Mouse (Mus musculus) granulocyte monocyte progenitor cell, adult 5-6 weeks (primary cell): ENCODE measurements at regions not wholly inside any gene's neighbourhood (a gene's known extent, or its start where the extent isn't known, plus 50 kb on each side); places are given as distances from the start of the nearest gene placed in this dataset.
"Not testable (repeated sequence)": the region's sequence is repeated elsewhere in the genome, so short reads cannot be mapped to it uniquely, and the experiment has no call there.

Experiments used
- ATAC-seq: replicated peaks from 2 replicates; pipeline ENCODE4 v1.8.0; 2016; ENCODE audit warnings: mild to moderate bottlenecking, moderate TSS enrichment, inconsistent platforms; ENCODE audit not compliant: poor library complexity, severe bottlenecking

- ATAC-seq = not testable (repeated sequence)
Observed at GRCm38 (mm10) chr4:131450296-131450695, 387.8 kb downstream of the Ptpru start.

- ATAC-seq = no peak
Observed at GRCm38 (mm10) chr4:131457551-131457950, 380.5 kb downstream of the Ptpru start.

GRCm38 (mm10) chr4:131459746-131460145, 378.3 kb downstream of the Ptpru start:
- no peak for ATAC-seq

GRCm38 (mm10) chr4:131461312-131461711, 376.8 kb downstream of the Ptpru start:
- ATAC-seq = no peak

GRCm38 (mm10) chr4:131461728-131462127, 376.4 kb downstream of the Ptpru start:
- ATAC-seq = no peak

GRCm38 (mm10) chr4:131475023-131475422, 363.1 kb downstream of the Ptpru start:
- no peak for ATAC-seq

GRCm38 (mm10) chr4:131478923-131479322, 359.2 kb downstream of the Ptpru start:
- ATAC-seq = no peak

GRCm38 (mm10) chr4:131483958-131484605, 354.0 kb downstream of the Ptpru start:
- ATAC-seq = no peak

GRCm38 (mm10) chr4:131484607-131485111, 353.4 kb downstream of the Ptpru start:
- ATAC-seq = no peak

GRCm38 (mm10) chr4:131485126-131485825, 352.8 kb downstream of the Ptpru start:
- ATAC-seq = no peak

GRCm38 (mm10) chr4:131486821-131487220, 351.3 kb downstream of the Ptpru start:
- ATAC-seq = peak; percentile 70

- no peak for ATAC-seq
Observed at GRCm38 (mm10) chr4:131488246-131488645, 349.8 kb downstream of the Ptpru start.

- ATAC-seq = no peak
Observed at GRCm38 (mm10) chr4:131489056-131489455, 349.0 kb downstream of the Ptpru start.

- ATAC-seq = no peak
Observed at GRCm38 (mm10) chr4:131491960-131492359, 346.1 kb downstream of the Ptpru start.

GRCm38 (mm10) chr4:131493726-131494125, 344.4 kb downstream of the Ptpru start:
- ATAC-seq = no peak

- ATAC-seq = no peak
Observed at GRCm38 (mm10) chr4:131496900-131497299, 341.2 kb downstream of the Ptpru start.

- no peak for ATAC-seq
Observed at GRCm38 (mm10) chr4:131500928-131501650, 337.0 kb downstream of the Ptpru start.

GRCm38 (mm10) chr4:131508154-131508553, 329.9 kb downstream of the Ptpru start:
- ATAC-seq = no peak

- ATAC-seq = no peak
Observed at GRCm38 (mm10) chr4:131511586-131511985, 326.5 kb downstream of the Ptpru start.

- no peak for ATAC-seq
Observed at GRCm38 (mm10) chr4:131512768-131513167, 325.3 kb downstream of the Ptpru start.

GRCm38 (mm10) chr4:131520636-131521306, 317.3 kb downstream of the Ptpru start:
- ATAC-seq = no peak
